Mouse (Mus musculus) hindbrain, embryonic 11.5 days (tissue): ENCODE data around the gene Fam89b. TPM values are rescaled to one million over a fixed set of nuclear protein-coding genes. Genes with fewer than 3 reads are reported as not detected.

Experiments
- ATAC-seq: fragments of 200-750 bp; cut with Nextera tagmentation; 2 replicates; pipeline ENCODE4 v1.8.0; 2017; ENCODE audit warnings: mild to moderate bottlenecking, moderate TSS enrichment, moderate library complexity; ENCODE audit not compliant: low FRiP score
- DNase-seq: peaks from one replicate; pipeline ENCODE4 v3.0.0-alpha.2; 2015; ENCODE audit warnings: low spot score
- H3K27ac ChIP-seq: fragments of 300-500 bp; sonication (generic); 2 replicates; pipeline ENCODE4 v1.5.1; 2014; ENCODE audit warnings: mild to moderate bottlenecking, low read depth, low read length
- H3K27me3 ChIP-seq: fragments of 300-500 bp; sonication (generic); 2 replicates; pipeline ENCODE4 v1.6.1; 2014; ENCODE audit warnings: mild to moderate bottlenecking, low read length, moderate library complexity, mixed read lengths; ENCODE audit not compliant: control insufficient read depth, insufficient read depth
- H3K36me3 ChIP-seq: fragments of 300-500 bp; sonication (generic); 2 replicates; pipeline ENCODE4 v1.6.1; 2014; ENCODE audit warnings: mild to moderate bottlenecking, low read length, moderate library complexity, mixed read lengths; ENCODE audit not compliant: control insufficient read depth, insufficient read depth
- H3K4me1 ChIP-seq: fragments of 300-500 bp; sonication (generic); replicated peaks from 2 replicates; pipeline ENCODE4 v1.6.1; 2014; ENCODE audit warnings: low read length, mixed read lengths; ENCODE audit not compliant: control insufficient read depth, insufficient read depth
- H3K4me2 ChIP-seq: fragments of 300-500 bp; sonication (generic); replicated peaks from 2 replicates; pipeline ENCODE4 v1.6.1; 2014; ENCODE audit warnings: mild to moderate bottlenecking, low read depth, low read length
- H3K4me3 ChIP-seq: fragments of 300-500 bp; sonication (generic); 2 replicates; pipeline ENCODE4 v1.5.1; 2014; ENCODE audit warnings: low read depth, low read length
- H3K9ac ChIP-seq: fragments of 300-500 bp; sonication (generic); 2 replicates; pipeline ENCODE4 v1.6.1; 2014; ENCODE audit warnings: low read depth, low read length
- H3K9me3 ChIP-seq: fragments of 300-500 bp; sonication (generic); 2 replicates; pipeline ENCODE4 v1.6.1; 2016; ENCODE audit warnings: low read length; ENCODE audit not compliant: control insufficient read depth
- WGBS: fragments of 180-500 bp; shearing (Covaris S2); extraction: QIAGEN DNeasy Blood & Tissue Kit; methylation state at CpG from one replicate; pipeline ENCODE4 v1.1.7; 2014; 5-methylcytosine and 5-hydroxymethylcytosine counted together
- polyA plus RNA-seq: library from polyadenylated mRNA; unstranded; fragments of >200 nt; fragmentation: Nextera tagmentation; extraction: Ambion mirVana; gene quantifications from 2 replicates; pipeline ENCODE4 v1.2.1, GENCODE M21; 2014

Fam89b gene
- polyA plus RNA-seq, result 165 and 174 TPM in 2 replicates

GRCm38 (mm10) chr19:5729444-5729815, at the start of gene Fam89b:
Fam89b (minus strand) TSS chr19:5729653.
- H3K36me3 ChIP-seq, result no peaks in the 10 kb centered on the region
- under 1% methylated on average over 37 of the region's 37 CpGs for WGBS
- H3K4me3 ChIP-seq, result peak within 1 kb of the TSS; percentile 98
- ATAC-seq, result peak; percentile 84
- DNase-seq, result peak; percentile 95
- peaks cover 16% of the 10 kb centered on the region for H3K4me1 ChIP-seq
- H3K27me3 ChIP-seq, result no peaks in the 10 kb centered on the region
- peak within 1 kb of the TSS; percentile 96 for H3K4me2 ChIP-seq
- no peaks in the 10 kb centered on the region for H3K9me3 ChIP-seq
- H3K9ac ChIP-seq, result peak within 1 kb of the TSS; percentile 100
- H3K27ac ChIP-seq, result peak within 1 kb of the TSS; percentile 96

GRCm38 (mm10) chr19:5778312-5778711, 48.9 kb upstream of the Fam89b start:
- no peaks in the 10 kb centered on the region for H3K4me1 ChIP-seq
- H3K9me3 ChIP-seq, result no peaks in the 10 kb centered on the region
- no peak for ATAC-seq
- no peaks in the 10 kb centered on the region for H3K36me3 ChIP-seq
- DNase-seq, result no peak
- no peaks in the 10 kb centered on the region for H3K27me3 ChIP-seq
- no peak overlapping the region for H3K9ac ChIP-seq
- no peak overlapping the region for H3K27ac ChIP-seq
- WGBS, result 49% methylated on average over 8 of the region's 8 CpGs
- no peak overlapping the region for H3K4me3 ChIP-seq
- no peak overlapping the region for H3K4me2 ChIP-seq

- Histone ChIP-seq H3K4me2 (no peak overlapping the region), H3K27ac (no peak overlapping the region), H3K9ac (no peak overlapping the region), H3K4me1 (no peaks in the 10 kb centered on the region), H3K27me3 (no peaks in the 10 kb centered on the region), H3K4me3 (no peak overlapping the region), H3K36me3 (no peaks in the 10 kb centered on the region), H3K9me3 (no peaks in the 10 kb centered on the region)
- 84% methylated on average over 9 of the region's 9 CpGs for WGBS
- DNase-seq, result no peak
- ATAC-seq, result no peak
Measured at GRCm38 (mm10) chr19:5777387-5778032, 48.1 kb upstream of the Fam89b start.

GRCm38 (mm10) chr19:5770925-5771860, 41.7 kb upstream of the Fam89b start, which contains the start of gene Scyl1:
Scyl1 (minus strand) TSS chr19:5771419.
- WGBS, result under 1% methylated on average over 54 of the region's 64 CpGs
- Histone ChIP-seq H3K4me1 (peaks cover 8% of the 10 kb centered on the region), H3K4me2 (peak within 1 kb of the TSS; percentile 92), H3K4me3 (peak within 1 kb of the TSS; percentile 89), H3K27ac (peak within 1 kb of the TSS; percentile 74), H3K27me3 (no peaks in the 10 kb centered on the region), H3K9me3 (no peaks in the 10 kb centered on the region), H3K36me3 (0 out of 2 replicates have a peak, but pooled peaks cover 4% of the 10 kb centered on the region), H3K9ac (peak within 1 kb of the TSS; percentile 84)
- ATAC-seq (peak; percentile 97), DNase-seq (peak; percentile 94)

- Histone ChIP-seq H3K27ac (peak overlapping the region; percentile 74; the same call in 1 of the 2 replicates), H3K27me3 (no peaks in the 10 kb centered on the region), H3K4me1 (peaks cover 8% of the 10 kb centered on the region), H3K4me2 (peak overlapping the region; percentile 92), H3K4me3 (peak overlapping the region; percentile 89), H3K36me3 (0 out of 2 replicates have a peak, but pooled peaks cover 8% of the 10 kb centered on the region), H3K9me3 (no peaks in the 10 kb centered on the region), H3K9ac (peak overlapping the region; percentile 84)
- WGBS, result 55% methylated on average over 9 of the region's 9 CpGs
- no peak for ATAC-seq
- no peak for DNase-seq
Measured at GRCm38 (mm10) chr19:5770311-5770710, 40.9 kb upstream of the Fam89b start.

- no peak overlapping the region for H3K9ac ChIP-seq
- no peak overlapping the region for H3K4me2 ChIP-seq
- ATAC-seq (no peak), DNase-seq (no peak)
- no peak overlapping the region for H3K27ac ChIP-seq
- H3K4me1 ChIP-seq, result peaks cover 8% of the 10 kb centered on the region
- no peaks in the 10 kb centered on the region for H3K9me3 ChIP-seq
- WGBS, result 94% methylated on average over 4 of the region's 4 CpGs
- H3K36me3 ChIP-seq, result peaks cover 12% of the 10 kb centered on the region; the same call in 1 of the 2 replicates
- no peaks in the 10 kb centered on the region for H3K27me3 ChIP-seq
- H3K4me3 ChIP-seq, result no peak overlapping the region
Measured at GRCm38 (mm10) chr19:5767271-5767670, 37.8 kb upstream of the Fam89b start.

GRCm38 (mm10) chr19:5763163-5763562, 33.7 kb upstream of the Fam89b start:
- no peak for DNase-seq
- no peak overlapping the region for H3K27ac ChIP-seq
- H3K27me3 ChIP-seq, result peaks cover 3% of the 10 kb centered on the region
- peaks cover 18% of the 10 kb centered on the region for H3K36me3 ChIP-seq
- no peak for ATAC-seq
- H3K9ac ChIP-seq, result no peak overlapping the region
- WGBS, result 93% methylated on average over 6 of the region's 6 CpGs
- no peak overlapping the region for H3K4me2 ChIP-seq
- H3K4me3 ChIP-seq, result no peak overlapping the region
- no peaks in the 10 kb centered on the region for H3K4me1 ChIP-seq
- no peaks in the 10 kb centered on the region for H3K9me3 ChIP-seq

GRCm38 (mm10) chr19:5758878-5759403, 29.5 kb upstream of the Fam89b start:
- Histone ChIP-seq H3K36me3 (peaks cover 9% of the 10 kb centered on the region), H3K4me3 (no peak overlapping the region), H3K4me2 (no peak overlapping the region), H3K4me1 (peaks cover 8% of the 10 kb centered on the region; the same call in 1 of the 2 replicates), H3K27me3 (peaks cover 36% of the 10 kb centered on the region), H3K9ac (no peak overlapping the region), H3K9me3 (no peaks in the 10 kb centered on the region), H3K27ac (no peak overlapping the region)
- ATAC-seq (no peak), DNase-seq (no peak)
- WGBS, result 89% methylated on average over 14 of the region's 14 CpGs
